Mouse (Mus musculus) kidney, postnatal 36 days (tissue): ENCODE measurements at regions not wholly inside any gene's neighbourhood (a gene's known extent, or its start where the extent isn't known, plus 50 kb on each side); places are given as distances from the start of the nearest gene placed in this dataset.

ENCODE experiments used
- DNase-seq, 2 experiments: peaks; one replicate each; pipeline ENCODE4 v3.0.0; 2021 to 2022; ENCODE audit warnings: mixed read lengths in 2 of 2

GRCm38 (mm10) chr1:194161469-194161868 lies 456.5 kb upstream of the Plxna2 start:
- DNase-seq = no peak

GRCm38 (mm10) chr1:194160761-194161461 lies 457.1 kb upstream of the Plxna2 start:
- no peak for DNase-seq

- DNase-seq = no peak
Measured at GRCm38 (mm10) chr1:194157268-194157667, 460.8 kb upstream of the Plxna2 start.

- DNase-seq = no peak
Measured at GRCm38 (mm10) chr1:194148416-194149364, 469.3 kb upstream of the Plxna2 start.

GRCm38 (mm10) chr1:194117631-194118360 lies 500.2 kb upstream of the Plxna2 start:
- no peak for DNase-seq

- DNase-seq = no peak
Measured at GRCm38 (mm10) chr1:194114399-194114798, 503.6 kb upstream of the Plxna2 start.

- no peak for DNase-seq
Measured at GRCm38 (mm10) chr1:194111931-194112330, 506.1 kb upstream of the Plxna2 start.

- DNase-seq = peak in 1 of 2 experiments; percentile 2
Measured at GRCm38 (mm10) chr1:194109172-194110071, 508.6 kb upstream of the Plxna2 start.

GRCm38 (mm10) chr1:194108132-194108531 lies 509.9 kb upstream of the Plxna2 start:
- DNase-seq = no peak

- DNase-seq = no peak
Measured at GRCm38 (mm10) chr1:194107271-194107938, 510.6 kb upstream of the Plxna2 start.

GRCm38 (mm10) chr1:194089918-194090548 lies 528.0 kb upstream of the Plxna2 start:
- no peak for DNase-seq

GRCm38 (mm10) chr1:194058512-194058911 lies 559.5 kb upstream of the Plxna2 start:
- no peak for DNase-seq

- DNase-seq = no peak
Measured at GRCm38 (mm10) chr1:194056544-194056943, 561.5 kb upstream of the Plxna2 start.

- no peak for DNase-seq
Measured at GRCm38 (mm10) chr1:194049746-194050351, 568.2 kb upstream of the Plxna2 start.

- DNase-seq = no peak
Measured at GRCm38 (mm10) chr1:194041393-194042352, 576.3 kb upstream of the Plxna2 start.

GRCm38 (mm10) chr1:194038711-194039110 lies 579.3 kb upstream of the Plxna2 start:
- peak; percentile 25 to 80 for DNase-seq

GRCm38 (mm10) chr1:194034199-194034883 lies 583.7 kb upstream of the Plxna2 start:
- DNase-seq = no peak

GRCm38 (mm10) chr1:194032603-194033002 lies 585.4 kb upstream of the Plxna2 start:
- DNase-seq = no peak
